Mouse (Mus musculus): ENCODE data around the gene Mpp1. TPM values are rescaled to one million over a fixed set of nuclear protein-coding genes. Genes with fewer than 3 reads are reported as not detected.

Mpp1 gene
- polyA plus RNA-seq, 1 experiment from 2014 or later, result 56.7 TPM

- H3K4me2 ChIP-seq (replicated peaks), result no peak overlapping the region
- H3K27me3 ChIP-seq, result no peaks in the 10 kb centered on the region
- H3K4me3 ChIP-seq (replicated peaks), result no peak overlapping the region
- no peaks in the 10 kb centered on the region for H3K4me1 ChIP-seq
- ATAC-seq (ENCODE audit: insufficient number of reproducible peaks, low FRiP score, low TSS enrichment, low read depth), result no peak
- no peak overlapping the region for H3K9ac ChIP-seq
- H3K36me3 ChIP-seq, result peaks cover 4% of the 10 kb centered on the region; the same call in 1 of the 2 replicates
- no peak overlapping the region for H3K27ac ChIP-seq (replicated peaks)
- no peaks in the 10 kb centered on the region for H3K9me3 ChIP-seq (replicated peaks)
Measured at GRCm38 (mm10) chrX:75128333-75128980, 2.4 kb downstream of the Mpp1 start.

GRCm38 (mm10) chrX:75126893-75127292, 3.9 kb downstream of the Mpp1 start:
- H3K4me3 ChIP-seq (replicated peaks), result no peak overlapping the region
- no peak for ATAC-seq (ENCODE audit: insufficient number of reproducible peaks, low FRiP score, low TSS enrichment, low read depth)
- peaks cover 4% of the 10 kb centered on the region; the same call in 1 of the 2 replicates for H3K36me3 ChIP-seq
- H3K9me3 ChIP-seq (replicated peaks), result no peaks in the 10 kb centered on the region
- no peak overlapping the region for H3K4me2 ChIP-seq (replicated peaks)
- H3K27ac ChIP-seq (replicated peaks), result no peak overlapping the region
- H3K27me3 ChIP-seq, result no peaks in the 10 kb centered on the region
- no peak overlapping the region for H3K9ac ChIP-seq
- no peaks in the 10 kb centered on the region for H3K4me1 ChIP-seq

- WGBS, result 82% methylated on average over 3 of the region's 3 CpGs
Measured at GRCm38 (mm10) chrX:75125606-75126005, 5.2 kb downstream of the Mpp1 start.

GRCm38 (mm10) chrX:75115550-75115949, 15.3 kb downstream of the Mpp1 start:
- H3K4me3 ChIP-seq (replicated peaks), result no peak overlapping the region

More at GRCm38 (mm10) chrX:75125606-75126005, 5.2 kb downstream of the Mpp1 start:
- no peak for ATAC-seq (ENCODE audit: insufficient number of reproducible peaks, low FRiP score, low TSS enrichment, low read depth)
- Histone ChIP-seq H3K9ac (no peak overlapping the region), H3K27ac (replicated peaks) (no peak overlapping the region), H3K4me1 (no peaks in the 10 kb centered on the region), H3K9me3 (replicated peaks) (no peaks in the 10 kb centered on the region), H3K4me3 (replicated peaks) (no peak overlapping the region), H3K4me2 (replicated peaks) (no peak overlapping the region), H3K36me3 (peaks cover 4% of the 10 kb centered on the region; the same call in 1 of the 2 replicates), H3K27me3 (no peaks in the 10 kb centered on the region)

GRCm38 (mm10) chrX:75102293-75102692, 28.5 kb downstream of the Mpp1 start:
- no peaks in the 10 kb centered on the region for H3K27me3 ChIP-seq
- H3K36me3 ChIP-seq, result peaks cover 24% of the 10 kb centered on the region
- no peaks in the 10 kb centered on the region for H3K4me1 ChIP-seq
- H3K9me3 ChIP-seq (replicated peaks), result no peaks in the 10 kb centered on the region
- no peak overlapping the region for H3K27ac ChIP-seq (replicated peaks)
- no peak overlapping the region for H3K9ac ChIP-seq
- WGBS, result 84% methylated on average over 6 of the region's 6 CpGs
- ATAC-seq (ENCODE audit: insufficient number of reproducible peaks, low FRiP score, low TSS enrichment, low read depth), result no peak
- no peak overlapping the region for H3K4me2 ChIP-seq (replicated peaks)
- H3K4me3 ChIP-seq (replicated peaks), result no peak overlapping the region

More at GRCm38 (mm10) chrX:75115550-75115949, 15.3 kb downstream of the Mpp1 start:
- Histone ChIP-seq H3K9me3 (replicated peaks) (no peaks in the 10 kb centered on the region), H3K27ac (replicated peaks) (no peak overlapping the region), H3K27me3 (no peaks in the 10 kb centered on the region), H3K36me3 (0 out of 2 replicates have a peak, but pooled peaks cover 6% of the 10 kb centered on the region), H3K9ac (no peak overlapping the region), H3K4me1 (no peaks in the 10 kb centered on the region), H3K4me2 (replicated peaks) (no peak overlapping the region)
- no peak for ATAC-seq (ENCODE audit: insufficient number of reproducible peaks, low FRiP score, low TSS enrichment, low read depth)

- 90% methylated on average over 8 of the region's 8 CpGs for WGBS
- no peaks in the 10 kb centered on the region for H3K27me3 ChIP-seq
Measured at GRCm38 (mm10) chrX:75098799-75099198, 32.0 kb downstream of the Mpp1 start.

GRCm38 (mm10) chrX:75096163-75096770, 34.5 kb downstream of the Mpp1 start:
- Histone ChIP-seq H3K9me3 (replicated peaks) (no peaks in the 10 kb centered on the region), H3K27me3 (no peaks in the 10 kb centered on the region), H3K9ac (peak overlapping the region; percentile 42), H3K4me3 (replicated peaks) (peak overlapping the region; percentile 58), H3K4me2 (replicated peaks) (peak overlapping the region; percentile 54), H3K4me1 (no peaks in the 10 kb centered on the region), H3K27ac (replicated peaks) (peak overlapping the region; percentile 63), H3K36me3 (0 out of 2 replicates have a peak, but pooled peaks cover 2% of the 10 kb centered on the region)
- 17% methylated on average over 23 of the region's 23 CpGs for WGBS
- no peak for ATAC-seq (ENCODE audit: insufficient number of reproducible peaks, low FRiP score, low TSS enrichment, low read depth)

More at GRCm38 (mm10) chrX:75098799-75099198, 32.0 kb downstream of the Mpp1 start:
- no peaks in the 10 kb centered on the region for H3K9me3 ChIP-seq (replicated peaks)
- ATAC-seq (ENCODE audit: insufficient number of reproducible peaks, low FRiP score, low TSS enrichment, low read depth), result no peak
- H3K4me2 ChIP-seq (replicated peaks), result no peak overlapping the region
- no peaks in the 10 kb centered on the region for H3K4me1 ChIP-seq
- no peak overlapping the region for H3K4me3 ChIP-seq (replicated peaks)
- H3K9ac ChIP-seq, result no peak overlapping the region
- 0 out of 2 replicates have a peak, but pooled peaks cover 8% of the 10 kb centered on the region for H3K36me3 ChIP-seq
- no peak overlapping the region for H3K27ac ChIP-seq (replicated peaks)

GRCm38 (mm10) chrX:75095369-75096162, 35.2 kb downstream of the Mpp1 start, which contains the start of gene Dkc1:
Dkc1 (plus strand) TSS chrX:75095854.
- H3K27ac ChIP-seq (replicated peaks), result peak within 1 kb of the TSS; percentile 63
- H3K36me3 ChIP-seq, result 0 out of 2 replicates have a peak, but pooled peaks cover 2% of the 10 kb centered on the region
- H3K4me2 ChIP-seq (replicated peaks), result peak within 1 kb of the TSS; percentile 54
- H3K9ac ChIP-seq, result peak within 1 kb of the TSS; percentile 42
- H3K27me3 ChIP-seq, result no peaks in the 10 kb centered on the region
- no peaks in the 10 kb centered on the region for H3K9me3 ChIP-seq (replicated peaks)
- peak; percentile 100 for ATAC-seq (ENCODE audit: insufficient number of reproducible peaks, low FRiP score, low TSS enrichment, low read depth)
- WGBS, result 24% methylated on average over 28 of the region's 29 CpGs
- no peaks in the 10 kb centered on the region for H3K4me1 ChIP-seq
- peak within 1 kb of the TSS; percentile 58 for H3K4me3 ChIP-seq (replicated peaks)

- Histone ChIP-seq H3K36me3 (no peaks in the 10 kb centered on the region), H3K4me1 (no peaks in the 10 kb centered on the region), H3K27me3 (no peaks in the 10 kb centered on the region), H3K4me2 (replicated peaks) (no peak overlapping the region), H3K4me3 (replicated peaks) (no peak overlapping the region), H3K9me3 (replicated peaks) (no peaks in the 10 kb centered on the region), H3K9ac (no peak overlapping the region), H3K27ac (replicated peaks) (no peak overlapping the region)
- 21% methylated on average over 1 of the region's 1 CpGs for WGBS
- ATAC-seq (ENCODE audit: insufficient number of reproducible peaks, low FRiP score, low TSS enrichment, low read depth), result no peak
Measured at GRCm38 (mm10) chrX:75085654-75086053, 45.2 kb downstream of the Mpp1 start.

- Histone ChIP-seq H3K9ac (no peak within 1 kb of the TSS), H3K36me3 (no peaks in the 10 kb centered on the region), H3K27ac (replicated peaks) (no peak within 1 kb of the TSS), H3K4me1 (no peaks in the 10 kb centered on the region), H3K9me3 (replicated peaks) (no peaks in the 10 kb centered on the region), H3K4me3 (replicated peaks) (peak within 1 kb of the TSS; percentile 48), H3K4me2 (replicated peaks) (peak within 1 kb of the TSS; percentile 55), H3K27me3 (no peaks in the 10 kb centered on the region)
- ATAC-seq (ENCODE audit: insufficient number of reproducible peaks, low FRiP score, low TSS enrichment, low read depth), result peak; percentile 85; the same call in 1 of the 2 replicates
- 29% methylated on average over 5 of the region's 17 CpGs for WGBS
Measured at GRCm38 (mm10) chrX:75084774-75085508, 45.9 kb downstream of the Mpp1 start, which contains the start of gene Gab3. Gab3 (minus strand) TSS chrX:75085458.

All from embryonic facial prominence, embryonic 15.5 days (tissue).